Mouse (Mus musculus) forebrain, embryonic 15.5 days (tissue): ENCODE results near the gene Cx3cr1. TPM values are rescaled to one million over a fixed set of nuclear protein-coding genes. Genes with fewer than 3 reads are reported as not detected.
A peak's percentile ranks its signal among the peaks of the same experiment; 100 is the strongest.
"Not testable (repeated sequence)": the region's sequence is repeated elsewhere in the genome, so short reads cannot be mapped to it uniquely, and the experiment has no call there.

Experiments
- ATAC-seq: fragments of 200-750 bp; cut with Nextera tagmentation; replicated peaks from 2 replicates; pipeline ENCODE4 v1.8.0; 2017; ENCODE audit warnings: mild to moderate bottlenecking, moderate TSS enrichment, moderate library complexity
- H3K27ac ChIP-seq: fragments of 300-500 bp; sonication (generic); replicated peaks from 2 replicates; pipeline ENCODE4 v1.5.1; 2015; ENCODE audit warnings: mild to moderate bottlenecking, inconsistent platforms
- H3K27me3 ChIP-seq: fragments of 300-500 bp; sonication (generic); 2 replicates; pipeline ENCODE4 v1.6.1; 2015; ENCODE audit warnings: inconsistent platforms
- H3K36me3 ChIP-seq: fragments of 300-500 bp; sonication (generic); 2 replicates; pipeline ENCODE4 v1.6.1; 2015; ENCODE audit warnings: mild to moderate bottlenecking, inconsistent platforms
- H3K4me1 ChIP-seq: fragments of 300-500 bp; sonication (generic); 2 replicates; pipeline ENCODE4 v1.6.1; 2015; ENCODE audit warnings: inconsistent platforms
- H3K4me2 ChIP-seq: fragments of 300-500 bp; sonication (generic); replicated peaks from 2 replicates; pipeline ENCODE4 v1.6.1; 2015; ENCODE audit warnings: mild to moderate bottlenecking, inconsistent platforms
- H3K4me3 ChIP-seq: fragments of 300-500 bp; sonication (generic); 2 replicates; pipeline ENCODE4 v1.5.1; 2015; ENCODE audit warnings: mild to moderate bottlenecking, inconsistent platforms
- H3K9ac ChIP-seq: fragments of 300-500 bp; sonication (generic); replicated peaks from 2 replicates; pipeline ENCODE4 v1.6.1; 2015; ENCODE audit warnings: mild to moderate bottlenecking, inconsistent platforms
- H3K9me3 ChIP-seq: fragments of 300-500 bp; sonication (generic); 2 replicates; pipeline ENCODE4 v1.6.1; 2016; ENCODE audit warnings: inconsistent platforms
- WGBS: fragments of 180-500 bp; shearing (Covaris S2); methylation state at CpG from one replicate; pipeline ENCODE4 v1.1.7; 2015; ENCODE audit warnings: mixed read lengths; 5-methylcytosine and 5-hydroxymethylcytosine counted together
- polyA plus RNA-seq: library from polyadenylated mRNA; unstranded; fragments of >200 nt; fragmentation: Nextera tagmentation; extraction: Ambion mirVana; gene quantifications from 2 replicates; pipeline ENCODE4 v1.2.1, GENCODE M21; 2015

The Cx3cr1 gene
- polyA plus RNA-seq, 1 experiment from 2014 or later: 6.9 TPM

DNA sequence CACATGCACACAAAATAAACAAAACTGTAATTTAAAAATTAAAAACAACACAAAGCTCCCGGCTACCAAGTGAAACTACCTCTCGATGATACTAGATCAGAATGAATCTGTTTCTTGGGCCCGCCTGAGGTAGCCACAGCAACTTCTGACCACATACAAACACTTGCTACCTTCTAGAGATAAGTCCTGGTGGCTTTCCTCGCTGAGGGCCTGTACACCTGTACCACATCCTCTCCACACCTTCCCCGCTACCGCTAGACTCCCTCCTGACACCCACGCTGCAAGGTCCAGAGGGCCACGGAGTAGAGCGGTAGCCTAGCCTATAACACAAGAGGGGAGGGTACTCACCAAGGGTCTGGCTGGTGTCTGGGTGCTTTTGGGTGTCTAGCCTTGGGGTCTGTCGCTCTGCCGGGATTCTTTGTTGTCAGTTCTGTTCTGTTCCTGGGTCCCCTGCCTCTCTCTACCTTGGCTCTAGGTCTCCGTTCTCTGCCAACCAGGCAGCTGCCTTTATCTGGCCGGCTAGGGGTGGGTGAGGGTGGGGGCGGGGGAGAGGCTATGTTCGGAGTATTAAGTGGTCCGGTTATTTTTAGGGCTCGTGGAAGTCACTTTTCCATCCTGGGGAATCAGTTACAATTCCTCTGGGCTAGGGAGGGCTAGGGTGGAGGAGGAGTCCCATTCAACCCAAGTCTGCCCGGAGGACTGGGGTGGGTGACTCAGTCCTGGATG, 46.4 kb downstream of the Cx3cr1 start, which contains the start of gene Xirp1:
TSS of gene Xirp1 (minus strand) at position 513 of the 726 bp plus-strand sequence.
- H3K9me3 ChIP-seq: no peaks in the 10 kb centered on the region
- H3K36me3 ChIP-seq: no peaks in the 10 kb centered on the region
- H3K27me3 ChIP-seq: no peaks in the 10 kb centered on the region
- no peak within 1 kb of the TSS for H3K27ac ChIP-seq
- no peak within 1 kb of the TSS for H3K9ac ChIP-seq
- 89% methylated on average over 18 of the region's 18 CpGs for WGBS
- no peak within 1 kb of the TSS for H3K4me3 ChIP-seq
- no peak for ATAC-seq
- H3K4me2 ChIP-seq: no peak within 1 kb of the TSS
- peaks cover 14% of the 10 kb centered on the region; the same call in 1 of the 2 replicates for H3K4me1 ChIP-seq

DNA sequence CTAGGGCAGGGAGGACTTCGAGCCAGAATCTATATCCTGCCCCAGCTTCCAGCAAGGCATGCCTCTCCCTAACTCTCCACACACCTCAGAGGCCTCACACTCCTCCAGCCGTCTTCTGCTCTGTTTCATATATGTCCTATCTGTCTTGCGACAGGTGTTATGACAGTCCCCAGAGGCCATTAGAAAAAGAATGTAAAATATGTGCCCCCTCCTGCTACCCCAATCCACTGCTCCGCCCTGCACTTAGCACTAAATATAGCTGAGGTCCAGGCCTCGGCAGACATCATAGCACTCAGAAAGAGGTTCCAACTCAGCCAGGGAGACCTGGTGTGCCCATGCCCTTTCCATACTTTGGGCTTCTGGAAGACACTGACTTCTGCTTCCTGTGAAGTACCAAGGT, 48.5 kb downstream of the Cx3cr1 start:
- H3K9me3 ChIP-seq: no peaks in the 10 kb centered on the region
- H3K36me3 ChIP-seq: no peaks in the 10 kb centered on the region
- no peak overlapping the region for H3K27ac ChIP-seq
- ATAC-seq: no peak
- no peak overlapping the region for H3K9ac ChIP-seq
- H3K27me3 ChIP-seq: no peaks in the 10 kb centered on the region
- no peak overlapping the region for H3K4me2 ChIP-seq
- no peak overlapping the region for H3K4me3 ChIP-seq
- WGBS: 79% methylated on average over 5 of the region's 5 CpGs
- peaks cover 8% of the 10 kb centered on the region; the same call in 1 of the 2 replicates for H3K4me1 ChIP-seq

- Histone ChIP-seq H3K36me3 (no peaks in the 10 kb centered on the region), H3K9me3 (no peaks in the 10 kb centered on the region), H3K27me3 (no peaks in the 10 kb centered on the region), H3K4me1 (peaks cover 6% of the 10 kb centered on the region; the same call in 1 of the 2 replicates), H3K4me3 (no peak overlapping the region), H3K4me2 (no peak overlapping the region), H3K27ac (no peak overlapping the region), H3K9ac (no peak overlapping the region)
- no peak for ATAC-seq
- WGBS: 42% methylated on average over 7 of the region's 7 CpGs
These were observed 49.3 kb downstream of the Cx3cr1 start for GRCm38 (mm10) chr9:120020285-120020890.

GRCm38 (mm10) chr9:120016956-120017355, 52.7 kb downstream of the Cx3cr1 start:
- H3K4me3 ChIP-seq: no peak overlapping the region
- H3K9ac ChIP-seq: no peak overlapping the region
- WGBS: 77% methylated on average over 10 of the region's 10 CpGs
- H3K27ac ChIP-seq: no peak overlapping the region
- no peaks in the 10 kb centered on the region for H3K27me3 ChIP-seq
- ATAC-seq: no peak
- peaks cover 2% of the 10 kb centered on the region; the same call in 1 of the 2 replicates for H3K4me1 ChIP-seq
- no peaks in the 10 kb centered on the region for H3K9me3 ChIP-seq
- H3K4me2 ChIP-seq: no peak overlapping the region
- H3K36me3 ChIP-seq: no peaks in the 10 kb centered on the region

DNA sequence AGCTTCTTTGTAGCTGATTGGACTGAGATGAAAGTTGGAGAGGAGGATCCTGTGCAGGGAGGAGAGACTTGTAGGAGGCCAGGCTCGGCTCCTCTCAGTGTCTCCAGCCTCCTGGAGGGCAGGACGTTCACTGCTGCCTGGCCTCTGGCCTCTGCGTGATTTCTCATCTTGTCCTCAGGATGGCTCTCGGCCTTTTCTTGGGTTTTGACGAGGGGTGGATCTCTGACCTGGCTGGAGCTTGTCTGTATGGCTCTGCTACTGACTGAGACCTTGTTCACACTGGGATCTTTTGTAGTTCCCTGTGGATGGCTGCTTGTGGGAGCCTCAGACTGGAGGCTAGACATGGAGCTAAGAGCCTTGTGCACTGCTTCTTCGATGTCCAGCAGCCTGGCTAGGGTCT, 54.9 kb downstream of the Cx3cr1 start:
- Histone ChIP-seq H3K4me2 (no peak overlapping the region), H3K4me1 (peaks cover 11% of the 10 kb centered on the region), H3K36me3 (no peaks in the 10 kb centered on the region), H3K27me3 (no peaks in the 10 kb centered on the region), H3K4me3 (no peak overlapping the region), H3K27ac (no peak overlapping the region), H3K9ac (no peak overlapping the region), H3K9me3 (no peaks in the 10 kb centered on the region)
- no peak for ATAC-seq
- 79% methylated on average over 6 of the region's 6 CpGs for WGBS

- Histone ChIP-seq H3K4me2 (no peak overlapping the region), H3K36me3 (no peaks in the 10 kb centered on the region), H3K27ac (no peak overlapping the region), H3K4me3 (no peak overlapping the region), H3K4me1 (peaks cover 11% of the 10 kb centered on the region), H3K27me3 (no peaks in the 10 kb centered on the region), H3K9me3 (no peaks in the 10 kb centered on the region), H3K9ac (no peak overlapping the region)
- 73% methylated on average over 11 of the region's 11 CpGs for WGBS
- no peak for ATAC-seq
These were observed 56.3 kb downstream of the Cx3cr1 start for GRCm38 (mm10) chr9:120013251-120013820.

DNA sequence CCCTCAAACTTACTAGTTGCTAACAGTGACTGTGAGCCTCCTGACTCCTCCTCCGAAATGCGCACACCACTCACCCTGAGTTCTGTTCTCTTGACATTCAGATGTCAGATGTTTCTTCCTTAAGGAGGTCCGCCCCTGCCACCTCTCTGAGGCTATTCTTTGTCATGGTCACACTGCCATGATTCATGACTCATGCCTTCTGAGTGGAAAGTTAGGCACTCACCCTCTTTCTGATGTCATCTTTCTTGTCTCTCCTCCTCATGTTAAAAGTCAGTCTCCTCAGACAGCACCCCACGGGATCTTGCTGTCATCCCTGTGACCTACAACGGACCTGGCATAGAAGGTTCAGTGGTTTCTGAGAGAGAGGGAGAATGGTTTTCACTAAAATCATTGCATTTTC, 56.9 kb downstream of the Cx3cr1 start:
- H3K4me1 ChIP-seq: peaks cover 11% of the 10 kb centered on the region
- 89% methylated on average over 5 of the region's 5 CpGs for WGBS
- H3K4me2 ChIP-seq: no peak overlapping the region

DNA sequence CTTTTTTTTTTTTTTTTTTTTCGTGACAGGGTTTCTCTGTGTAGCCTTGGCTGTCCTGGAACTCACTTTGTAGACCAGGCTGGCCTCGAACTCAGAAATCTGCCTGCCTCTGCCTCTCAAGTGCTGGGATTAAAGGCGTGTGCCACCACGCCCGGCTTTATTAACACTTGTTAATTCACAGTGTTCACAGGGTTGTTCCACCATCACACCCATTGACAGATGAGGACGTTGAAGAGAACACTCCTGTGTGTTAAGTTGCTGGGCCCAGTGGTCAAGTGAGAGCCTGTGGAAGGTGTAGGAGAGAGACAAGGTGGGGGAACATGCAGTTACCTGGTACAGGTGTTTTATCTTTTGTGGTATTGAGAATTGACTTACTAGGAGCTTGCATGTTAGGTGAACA, 57.5 kb downstream of the Cx3cr1 start:
- H3K4me2 ChIP-seq, H3K27ac ChIP-seq, H3K36me3 ChIP-seq, H3K9ac ChIP-seq, H3K4me3 ChIP-seq, H3K27me3 ChIP-seq, ATAC-seq, H3K9me3 ChIP-seq: not testable (repeated sequence)
- peaks cover 11% of the 10 kb centered on the region for H3K4me1 ChIP-seq
- 85% methylated on average over 6 of the region's 6 CpGs for WGBS

More for the DNA sequence above, 56.9 kb downstream of the Cx3cr1 start:
- ATAC-seq: no peak
- Histone ChIP-seq H3K27me3 (no peaks in the 10 kb centered on the region), H3K27ac (no peak overlapping the region), H3K9me3 (no peaks in the 10 kb centered on the region), H3K4me3 (no peak overlapping the region), H3K36me3 (no peaks in the 10 kb centered on the region), H3K9ac (no peak overlapping the region)

GRCm38 (mm10) chr9:120011533-120011932, 58.1 kb downstream of the Cx3cr1 start:
- 2% methylated on average over 10 of the region's 10 CpGs for WGBS
- peak overlapping the region; percentile 90 for H3K27ac ChIP-seq
- peak overlapping the region; percentile 37 for H3K9ac ChIP-seq
- no peaks in the 10 kb centered on the region for H3K27me3 ChIP-seq
- H3K4me2 ChIP-seq: peak overlapping the region; percentile 75
- peak overlapping the region; percentile 45 for H3K4me3 ChIP-seq
- peak; percentile 77 for ATAC-seq
- no peaks in the 10 kb centered on the region for H3K9me3 ChIP-seq
- H3K36me3 ChIP-seq: no peaks in the 10 kb centered on the region
- peaks cover 11% of the 10 kb centered on the region for H3K4me1 ChIP-seq

GRCm38 (mm10) chr9:120010781-120011511, 58.7 kb downstream of the Cx3cr1 start:
- peak; percentile 93 for ATAC-seq
- WGBS: 2% methylated on average over 49 of the region's 60 CpGs
- H3K27me3 ChIP-seq: no peaks in the 10 kb centered on the region
- no peaks in the 10 kb centered on the region for H3K9me3 ChIP-seq
- H3K36me3 ChIP-seq: no peaks in the 10 kb centered on the region
- peaks cover 11% of the 10 kb centered on the region for H3K4me1 ChIP-seq
- H3K4me2 ChIP-seq: peak overlapping the region; percentile 75
- H3K27ac ChIP-seq: peak overlapping the region; percentile 90
- H3K4me3 ChIP-seq: peak overlapping the region; percentile 45
- peak overlapping the region; percentile 46 for H3K9ac ChIP-seq

- Histone ChIP-seq H3K9me3 (no peaks in the 10 kb centered on the region), H3K4me2 (no peak overlapping the region), H3K4me1 (peaks cover 11% of the 10 kb centered on the region), H3K27ac (no peak overlapping the region), H3K27me3 (no peaks in the 10 kb centered on the region), H3K4me3 (no peak overlapping the region), H3K36me3 (no peaks in the 10 kb centered on the region), H3K9ac (no peak overlapping the region)
- no peak for ATAC-seq
- WGBS: 97% methylated on average over 3 of the region's 3 CpGs
These were observed 59.8 kb downstream of the Cx3cr1 start for GRCm38 (mm10) chr9:120009871-120010270.
